Mouse (Mus musculus): ENCODE data around the gene Btnl10.

The Btnl10 gene

DNA sequence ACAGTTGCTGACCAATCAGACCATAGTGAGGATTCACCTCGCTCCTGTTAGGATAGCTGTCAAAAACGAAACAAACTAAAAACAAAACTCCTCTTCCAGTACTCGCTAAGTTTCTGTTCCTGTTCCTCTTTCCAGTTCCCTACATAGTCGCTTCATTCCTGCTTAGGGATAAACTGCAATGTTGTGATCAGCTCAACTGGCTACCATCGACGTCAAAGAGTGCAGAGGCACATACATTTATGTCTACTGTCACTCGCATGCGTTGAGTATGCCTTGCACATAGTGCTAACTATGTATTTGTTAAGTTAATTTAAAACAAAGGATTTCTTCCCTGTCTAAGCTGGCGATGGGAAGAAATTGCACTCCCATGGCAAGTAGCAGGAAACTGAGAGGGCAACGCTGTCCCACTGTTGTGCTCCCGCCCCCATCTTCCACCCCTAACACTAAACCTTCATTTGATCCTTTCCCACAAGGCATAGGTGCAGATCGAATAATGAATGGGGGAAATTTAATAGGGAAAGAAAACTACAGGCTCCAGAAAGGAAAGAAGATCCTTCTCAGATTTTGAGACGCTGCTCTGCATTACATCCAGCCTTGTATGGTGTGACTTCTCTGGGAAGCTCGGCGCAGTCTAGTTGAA lies 41.6 kb downstream of the Btnl10 start:
- DNase-seq (ENCODE audit: low read depth, low spot score), result peak; percentile 21

- peak; percentile 91 for DNase-seq (ENCODE audit: low read depth, low spot score)
Measured at GRCm38 (mm10) chr11:58959921-58960465, 42.3 kb downstream of the Btnl10 start.

DNA sequence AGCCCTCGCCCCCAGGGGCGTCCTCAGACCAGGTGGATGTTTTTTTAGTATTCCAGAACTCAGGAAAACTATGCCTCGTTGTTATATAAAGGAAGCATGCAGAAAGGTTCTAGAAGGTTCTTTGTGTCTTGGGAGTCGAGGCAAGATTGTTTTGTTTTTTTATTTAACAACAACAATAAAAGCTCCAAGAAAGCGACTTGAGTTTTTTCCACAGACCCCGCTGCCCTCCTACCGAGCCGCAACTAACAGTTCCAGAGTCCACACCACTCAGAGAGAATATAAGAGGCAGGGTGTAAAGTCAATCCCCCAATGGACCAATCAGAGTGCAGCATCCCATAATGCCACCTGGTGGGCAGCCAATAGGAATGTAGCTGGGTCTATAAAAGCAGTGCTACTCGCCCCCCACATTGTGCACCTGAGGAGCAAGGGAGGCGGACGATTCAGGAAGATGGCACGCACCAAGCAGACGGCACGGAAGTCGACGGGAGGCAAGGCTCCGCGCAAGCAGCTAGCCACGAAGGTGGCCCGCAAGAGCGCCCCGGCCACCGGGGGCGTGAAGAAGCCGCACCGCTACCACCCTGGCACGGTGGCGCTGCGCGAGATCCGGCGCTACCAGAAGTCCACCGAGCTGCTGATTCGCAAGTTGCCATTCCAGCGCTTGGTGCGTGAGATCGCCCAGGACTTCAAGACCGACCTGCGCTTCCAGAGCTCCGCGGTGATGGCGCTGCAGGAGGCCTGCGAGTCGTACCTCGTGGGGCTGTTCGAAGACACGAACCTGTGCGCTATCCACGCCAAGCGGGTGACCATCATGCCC lies 43.9 kb downstream of the Btnl10 start:
- DNase-seq (ENCODE audit: low read depth, low spot score), result peak; percentile 22

- DNase-seq (ENCODE audit: low read depth, low spot score), result peak; percentile 45
Measured at GRCm38 (mm10) chr11:58963543-58963942, 45.8 kb downstream of the Btnl10 start.

DNA sequence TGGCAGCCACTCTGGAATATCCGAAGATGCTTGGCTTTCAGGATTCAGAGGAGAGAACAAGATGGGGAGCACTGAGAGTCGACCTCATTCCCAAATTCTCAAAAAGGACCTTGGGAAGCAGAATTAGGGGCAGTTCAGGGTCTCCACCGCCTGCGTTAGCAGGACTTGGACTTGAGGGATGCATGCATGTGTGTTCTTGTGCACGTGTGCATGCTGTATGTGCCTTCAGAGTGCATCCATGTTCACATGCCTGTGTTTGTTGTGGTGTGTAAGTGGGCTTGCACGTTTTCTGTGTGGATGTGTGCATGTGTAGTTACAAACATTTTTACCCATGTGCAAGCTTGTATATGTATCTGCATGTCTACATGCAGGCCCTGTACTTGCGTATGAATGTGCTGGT lies 46.5 kb downstream of the Btnl10 start:
- DNase-seq (ENCODE audit: low read depth, low spot score), result no peak

DNA sequence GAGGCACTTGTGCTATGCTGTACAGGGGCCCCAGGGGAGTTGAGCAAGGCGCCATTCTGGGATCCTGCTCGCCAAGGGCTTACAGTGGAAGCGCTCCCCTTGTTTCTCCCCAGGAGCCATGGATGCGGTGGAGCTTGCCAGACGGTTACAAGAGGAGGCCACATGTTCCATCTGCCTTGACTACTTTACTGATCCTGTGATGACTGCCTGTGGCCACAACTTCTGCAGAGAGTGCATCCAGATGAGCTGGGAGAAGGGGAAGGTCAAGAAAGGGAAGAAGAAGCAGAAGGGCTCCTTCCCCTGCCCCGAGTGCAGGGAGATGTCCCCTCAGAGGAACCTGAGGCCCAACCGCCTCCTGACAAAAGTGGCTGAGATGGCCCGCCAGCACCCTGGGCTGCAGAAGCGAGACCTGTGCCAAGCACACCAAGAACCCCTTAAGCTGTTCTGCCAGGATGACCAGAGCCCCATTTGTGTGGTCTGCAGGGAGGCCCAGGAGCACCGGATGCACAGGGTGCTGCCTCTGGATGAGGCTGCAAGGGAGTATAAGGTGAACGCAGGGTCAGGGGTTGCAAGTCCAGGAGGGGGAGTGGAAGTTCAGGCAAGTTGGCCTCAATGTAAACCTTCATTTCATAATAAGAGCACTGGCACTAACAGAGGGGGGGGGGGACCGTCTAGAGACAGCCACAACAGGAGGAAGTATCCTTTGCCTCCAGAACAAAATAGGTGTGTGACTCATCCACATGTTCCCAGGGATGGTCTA lies 47.5 kb downstream of the Btnl10 start:
- DNase-seq (ENCODE audit: low read depth, low spot score), result no peak

DNA sequence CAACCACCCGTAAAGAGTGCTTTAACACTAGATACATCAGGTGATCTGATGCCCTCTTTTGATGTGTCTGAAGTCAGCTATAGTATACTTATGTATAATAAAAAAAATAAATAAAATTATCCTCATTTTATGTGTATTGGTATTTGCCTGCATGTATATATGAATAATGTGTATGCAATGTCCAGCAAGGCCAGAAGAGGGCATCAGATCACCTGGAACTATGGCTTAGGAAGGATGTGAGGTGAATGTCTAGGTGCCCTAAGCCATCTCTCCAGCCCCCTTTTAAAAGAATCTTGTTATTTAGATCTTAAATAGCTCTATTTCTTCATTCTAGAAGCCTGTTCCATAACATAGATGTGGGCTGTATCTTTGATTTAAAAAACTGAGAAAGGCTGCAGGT lies 49.6 kb downstream of the Btnl10 start:
- DNase-seq (ENCODE audit: low read depth, low spot score), result peak; percentile 69

DNA sequence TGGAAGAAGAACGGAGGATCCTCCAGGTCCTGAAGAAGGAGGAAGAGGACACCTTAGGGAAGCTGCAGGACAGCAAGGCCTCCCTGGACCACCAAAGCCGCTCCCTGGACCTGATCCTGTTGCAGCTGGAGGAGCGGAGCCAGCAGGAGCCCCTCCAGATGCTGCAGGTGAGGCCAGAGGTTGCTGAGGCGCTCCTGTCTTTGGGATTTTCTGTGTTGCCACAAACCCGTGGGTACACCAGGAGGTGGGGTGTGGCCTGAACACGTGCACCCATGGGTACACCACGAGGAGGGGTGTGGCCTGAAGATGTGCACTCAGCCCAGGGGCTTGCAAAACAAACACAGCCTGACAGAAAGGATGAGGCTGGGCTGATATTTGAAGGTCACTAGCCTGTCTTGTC lies 50.8 kb downstream of the Btnl10 start:
- DNase-seq (ENCODE audit: low read depth, low spot score), result no peak

- DNase-seq (ENCODE audit: low read depth, low spot score), result no peak
Measured at GRCm38 (mm10) chr11:58969027-58969426, 51.3 kb downstream of the Btnl10 start.

- DNase-seq (ENCODE audit: low read depth, low spot score), result no peak
Measured at GRCm38 (mm10) chr11:58969659-58970058, 52.0 kb downstream of the Btnl10 start.

GRCm38 (mm10) chr11:58970831-58971530 lies 53.3 kb downstream of the Btnl10 start:
- no peak for DNase-seq (ENCODE audit: low read depth, low spot score)

GRCm38 (mm10) chr11:58971796-58972195 lies 54.1 kb downstream of the Btnl10 start:
- DNase-seq (ENCODE audit: low read depth, low spot score), result no peak

GRCm38 (mm10) chr11:58974414-58974813 lies 56.7 kb downstream of the Btnl10 start:
- no peak for DNase-seq (ENCODE audit: low read depth, low spot score)
